Mouse (Mus musculus): ENCODE data around the gene Agpat2.

Gene Agpat2

DNA sequence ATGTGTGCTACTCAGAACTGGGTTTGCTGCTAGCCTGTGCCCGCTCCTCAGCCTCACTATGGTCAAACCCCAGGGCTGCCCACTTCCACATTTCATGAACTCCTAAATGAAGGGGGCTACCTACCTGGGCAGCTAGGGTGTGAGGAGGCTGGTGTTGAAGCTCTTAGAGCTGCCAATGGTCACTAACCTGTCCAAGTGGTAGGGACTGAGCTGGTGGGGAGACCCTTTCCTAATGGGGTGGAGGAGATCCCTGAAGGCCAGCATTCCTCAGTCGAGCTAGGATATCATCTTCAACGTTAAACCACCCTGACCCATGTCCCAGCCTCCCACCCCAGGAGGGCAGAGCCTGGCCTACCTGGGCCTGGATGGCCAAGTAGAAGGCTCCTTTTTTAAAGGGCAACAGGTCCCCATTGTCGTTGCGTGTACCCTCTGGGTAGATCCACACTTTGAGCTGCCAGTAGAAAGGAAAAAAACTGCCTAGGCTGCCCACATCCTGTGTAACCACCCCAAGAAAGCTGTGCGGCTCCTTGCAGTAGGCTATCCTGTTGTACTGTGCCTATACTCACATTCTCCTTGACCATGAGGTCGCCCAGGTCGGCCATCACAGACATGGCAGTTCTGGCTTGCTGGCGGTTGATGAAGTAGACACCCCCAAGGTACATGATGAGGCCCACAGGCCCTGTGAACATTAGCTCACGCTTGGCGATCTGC is 8.3 kb downstream of the Agpat2 start:
- no peak for DNase-seq (ENCODE audit: low read depth)

DNA sequence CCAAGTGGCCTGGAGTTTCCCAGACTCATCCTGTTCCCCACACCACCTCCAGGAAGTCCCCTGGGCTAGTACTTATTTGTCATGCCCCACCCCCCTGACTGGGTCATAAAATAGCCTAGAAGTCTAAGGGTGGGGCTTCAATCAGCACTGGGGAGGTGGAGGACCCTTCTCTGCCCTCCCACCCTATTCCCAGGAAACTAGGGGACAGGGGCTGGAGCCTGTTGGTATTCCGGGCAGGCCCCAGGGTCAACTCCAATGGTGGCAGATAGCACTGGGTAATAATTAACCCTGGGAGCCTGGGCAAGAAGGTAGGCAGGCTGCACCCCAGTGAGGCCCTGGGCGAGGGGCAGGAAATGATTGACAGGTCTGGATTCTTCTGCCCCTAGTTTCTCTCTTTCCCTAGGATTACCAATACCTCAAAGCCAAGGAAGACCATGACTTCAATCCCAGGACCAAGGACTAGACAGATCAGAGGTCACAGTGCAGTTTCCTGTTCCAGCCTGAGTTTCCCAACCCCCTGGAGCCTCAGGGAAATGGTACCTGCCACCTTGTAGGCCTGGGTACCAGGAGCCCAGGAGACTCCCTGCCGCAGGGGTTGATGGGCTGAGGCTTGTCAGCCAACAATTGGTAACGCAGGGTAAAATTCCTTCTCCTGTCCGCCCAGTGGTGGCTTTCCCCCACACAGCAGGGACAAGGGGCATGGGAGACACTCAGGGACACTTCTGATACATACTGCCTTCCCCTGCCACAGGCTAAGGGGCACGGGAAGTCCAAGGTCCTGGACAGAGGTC is 9.1 kb downstream of the Agpat2 start:
- DNase-seq (ENCODE audit: low read depth), result no peak

DNA sequence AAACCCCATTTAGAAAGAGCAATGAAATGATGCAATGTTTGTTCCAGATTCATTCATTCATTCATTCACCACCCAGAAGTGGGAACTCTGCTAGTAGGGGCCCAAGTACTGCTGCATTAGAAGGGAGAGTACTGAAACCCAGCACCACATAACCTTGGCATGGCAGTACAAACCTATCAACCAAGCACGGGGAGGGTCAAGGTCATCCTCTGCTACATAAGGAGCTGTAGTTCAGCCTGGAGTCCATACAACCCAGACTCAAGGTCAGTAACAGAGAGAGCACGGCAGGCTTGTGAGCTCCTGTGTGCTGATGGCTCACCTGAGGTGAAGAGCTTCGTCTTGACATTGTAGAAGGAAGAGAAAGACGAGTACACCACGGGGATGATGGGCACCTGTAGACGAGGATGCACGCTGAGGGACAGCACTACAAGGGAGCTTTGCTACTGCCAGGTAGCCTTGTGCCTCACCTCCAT is 9.7 kb downstream of the Agpat2 start:
- DNase-seq (ENCODE audit: low read depth), result no peak

DNA sequence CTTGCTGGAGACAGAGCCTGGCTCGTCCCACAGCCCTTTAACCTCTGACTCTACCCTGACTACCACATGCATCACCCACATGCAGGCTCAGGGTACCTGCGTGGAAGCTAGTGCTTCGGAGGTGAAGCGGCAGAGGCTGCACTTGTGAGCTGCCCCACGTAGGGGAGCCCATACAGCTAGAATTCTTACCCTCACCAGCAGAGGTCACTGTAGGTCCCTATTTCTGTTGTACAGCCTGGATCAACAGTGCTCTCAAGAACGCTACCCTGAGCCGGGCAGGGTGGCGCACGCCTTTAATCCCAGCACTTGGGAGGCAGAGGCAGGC is 10.2 kb downstream of the Agpat2 start:
- DNase-seq (ENCODE audit: low read depth), result peak; percentile 88

DNA sequence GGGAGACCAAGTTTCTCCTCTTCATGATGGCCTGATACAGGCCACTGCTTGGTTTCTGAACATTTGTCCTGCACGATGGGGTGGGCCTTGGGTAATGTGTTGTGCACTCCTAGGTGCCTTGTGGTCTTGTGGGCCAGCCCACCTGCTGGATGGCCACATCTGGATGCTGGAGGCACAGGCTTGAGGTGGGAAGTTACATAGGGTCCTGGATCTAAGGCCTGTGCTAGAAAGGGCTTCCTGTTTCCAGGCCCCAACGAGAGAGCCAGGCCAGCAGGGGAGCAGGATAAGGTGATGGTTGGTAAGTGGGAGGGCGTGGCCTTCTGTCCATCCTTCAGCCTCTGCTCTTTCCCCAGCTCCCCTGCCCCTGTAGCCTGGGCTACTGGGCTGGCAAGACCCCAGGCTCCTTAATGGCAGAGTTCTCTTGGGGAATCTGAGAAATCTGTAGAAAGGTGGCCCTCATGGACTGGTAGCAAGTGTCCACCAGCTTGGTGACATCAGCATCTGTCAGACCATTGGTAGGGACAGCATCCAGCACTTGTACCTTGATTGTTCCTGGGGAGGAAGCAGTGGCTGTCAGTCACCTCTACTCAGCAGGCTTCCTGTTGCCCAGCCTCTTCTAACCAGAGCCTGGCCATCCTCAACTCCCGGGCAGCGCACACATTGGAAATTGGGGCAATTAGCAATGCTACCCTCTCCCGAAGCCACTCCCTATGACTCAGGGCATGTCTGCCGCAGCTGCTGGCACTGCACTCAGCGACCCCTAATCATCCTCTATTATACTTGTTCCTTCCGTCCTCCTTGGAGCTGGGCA is 10.8 kb downstream of the Agpat2 start:
- no peak for DNase-seq (ENCODE audit: low read depth)

DNA sequence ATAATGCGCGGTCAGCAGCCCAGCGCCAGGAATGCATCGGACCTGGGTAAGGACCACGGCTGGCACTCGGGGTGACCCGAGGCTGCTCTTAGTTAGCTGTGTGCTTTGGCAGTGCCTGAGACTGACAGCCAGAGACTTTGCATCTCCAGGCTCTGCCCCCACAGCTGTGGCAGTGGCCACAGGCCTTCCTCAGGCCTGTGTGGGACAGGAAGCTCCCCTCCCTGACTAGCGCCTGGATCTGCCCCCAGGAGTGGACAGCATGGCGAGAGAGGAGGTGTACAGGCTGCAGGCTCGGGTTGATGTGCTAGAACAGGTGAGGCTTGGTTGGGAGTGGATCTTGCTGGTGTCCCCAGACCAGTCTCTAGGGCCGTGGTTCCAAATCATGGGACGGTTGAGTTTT is 12.8 kb downstream of the Agpat2 start:
- DNase-seq (ENCODE audit: low read depth), result no peak

DNA sequence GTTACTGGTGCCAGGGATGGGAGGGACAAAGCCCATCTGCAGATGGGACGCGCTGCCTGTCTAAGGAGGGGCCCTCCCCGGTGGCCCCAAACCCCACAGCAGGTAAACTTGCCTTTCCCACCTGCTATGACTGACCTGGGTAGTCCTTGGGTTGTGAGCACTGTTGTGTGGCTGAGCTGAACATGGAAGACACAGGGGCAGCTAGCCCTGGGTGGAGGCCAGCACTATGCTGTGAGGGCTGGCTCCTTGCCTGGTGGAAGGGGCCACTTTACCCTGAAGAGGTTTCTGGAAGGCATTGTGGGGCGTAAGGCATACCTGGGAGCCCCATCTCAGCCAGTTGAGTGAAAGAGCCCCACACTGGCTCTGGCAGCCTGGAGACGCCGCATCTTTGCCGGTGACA is 13.3 kb downstream of the Agpat2 start:
- no peak for DNase-seq (ENCODE audit: low read depth)

DNA sequence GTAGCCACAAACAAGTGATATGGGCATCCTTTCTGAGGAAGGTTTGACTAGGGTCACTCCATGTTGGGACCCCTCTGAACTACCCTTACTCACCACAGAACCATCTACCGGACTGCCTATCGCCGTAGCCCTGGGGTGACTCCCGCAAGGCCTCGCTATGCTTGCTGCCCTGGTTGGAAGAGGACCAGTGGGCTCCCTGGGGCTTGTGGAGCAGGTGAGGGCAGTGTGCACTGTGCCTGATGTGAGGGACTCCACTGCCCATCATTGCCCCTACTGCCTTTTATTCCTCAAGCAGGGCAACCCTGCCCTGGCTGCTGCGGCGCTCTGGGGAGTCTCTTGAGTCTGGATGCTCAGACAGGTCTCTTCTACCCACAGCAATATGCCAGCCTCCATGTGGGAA is 13.9 kb downstream of the Agpat2 start:
- DNase-seq (ENCODE audit: low read depth), result no peak

DNA sequence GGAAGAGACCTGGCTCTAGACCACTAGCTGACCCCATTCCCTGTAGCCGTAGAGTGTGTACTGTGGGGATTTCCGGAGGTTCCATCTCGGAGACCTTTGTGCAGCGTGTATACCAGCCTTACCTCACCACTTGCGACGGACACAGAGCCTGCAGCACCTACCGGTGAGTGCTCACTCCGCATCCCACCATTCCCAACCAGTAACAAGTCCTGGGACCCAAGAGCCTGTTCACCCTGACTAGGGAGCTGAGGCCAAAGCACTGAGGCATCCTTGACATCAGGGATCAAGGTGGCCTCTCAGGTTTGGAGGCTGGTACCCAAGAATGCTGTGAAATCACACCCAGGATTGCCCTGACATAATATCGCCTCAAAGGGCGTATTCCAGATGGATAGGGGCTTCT is 14.9 kb downstream of the Agpat2 start:
- no peak for DNase-seq (ENCODE audit: low read depth)

DNA sequence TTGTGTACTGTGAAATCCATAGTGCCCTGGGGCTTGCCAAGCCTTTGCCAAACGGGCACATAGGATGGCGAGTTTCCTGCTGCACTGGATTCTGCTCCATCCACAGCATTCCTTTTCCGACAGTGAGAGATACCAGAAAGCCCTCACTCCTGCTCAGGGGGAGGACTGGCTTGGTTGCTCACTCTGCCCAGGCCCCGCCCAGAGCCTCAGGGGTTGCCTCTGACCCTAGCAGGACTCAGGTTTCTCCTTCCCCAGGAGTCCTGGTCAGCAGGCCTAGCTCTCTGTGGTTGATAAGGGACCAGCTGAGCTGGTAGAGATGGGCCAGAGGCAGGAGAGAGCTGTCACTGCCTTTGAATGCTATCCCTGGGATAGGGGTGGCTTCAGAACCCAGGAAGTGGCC is 15.6 kb downstream of the Agpat2 start:
- no peak for DNase-seq (ENCODE audit: low read depth)

DNA sequence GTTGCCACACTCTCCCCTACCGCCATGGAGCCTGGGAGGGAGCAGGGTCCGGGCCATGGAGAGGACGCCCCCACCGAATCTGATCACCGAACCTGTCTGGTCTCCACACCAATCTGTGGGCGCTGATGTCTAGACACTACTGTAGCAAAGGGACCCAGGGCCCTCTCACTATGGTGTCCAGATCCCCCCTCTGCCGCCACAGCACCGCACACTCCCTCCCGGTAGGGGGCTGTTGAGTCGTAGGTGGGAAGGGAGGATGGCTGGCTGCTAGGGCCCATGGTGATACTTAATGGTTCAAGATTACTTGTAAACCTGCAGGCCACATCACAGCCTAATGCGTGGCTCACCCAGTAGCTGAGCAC is 17.2 kb downstream of the Agpat2 start:
- peak; percentile 43 for DNase-seq (ENCODE audit: low read depth)

DNA sequence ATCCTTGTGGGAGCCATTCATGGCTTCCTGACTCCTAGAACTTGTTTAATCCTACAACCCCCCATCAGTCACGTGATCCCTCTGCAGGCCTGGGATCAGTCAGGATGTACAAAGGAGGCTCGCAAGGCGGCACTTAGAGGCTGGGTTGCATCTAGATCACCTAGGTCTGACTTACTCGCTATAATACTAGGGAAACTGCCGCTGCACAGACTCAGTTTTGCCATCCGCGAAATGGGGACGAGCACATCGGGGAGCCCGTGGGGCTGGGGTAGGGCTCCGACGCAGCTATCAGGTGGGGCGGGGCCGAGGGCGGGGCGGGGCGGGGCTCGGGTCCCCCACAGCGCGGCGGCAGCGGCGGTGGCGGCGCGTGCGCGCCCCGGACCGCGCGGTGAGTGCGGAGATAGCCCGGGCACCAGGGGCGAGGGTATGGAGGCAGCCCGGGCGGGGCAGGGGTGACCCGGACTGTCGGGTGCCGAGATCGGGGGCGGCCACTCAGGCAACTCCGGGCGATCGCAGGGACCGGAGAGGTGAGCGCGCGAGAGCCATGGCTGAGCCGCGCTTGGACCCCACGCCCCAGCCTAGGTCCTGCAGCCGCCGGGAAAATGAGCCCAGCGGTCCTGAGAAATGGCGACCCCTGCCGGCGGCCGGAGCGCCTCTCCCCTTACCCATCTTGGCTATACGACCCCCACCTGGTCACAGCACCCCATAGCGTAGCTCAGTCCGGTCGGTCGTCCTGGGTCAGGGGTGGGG is 17.7 kb downstream of the Agpat2 start, which contains the start of gene Gm20532:
Gene Gm20532, plus strand, starts transcription at position 346 of the 750 bp plus-strand sequence.
- peak; percentile 71 for DNase-seq (ENCODE audit: low read depth)

DNA sequence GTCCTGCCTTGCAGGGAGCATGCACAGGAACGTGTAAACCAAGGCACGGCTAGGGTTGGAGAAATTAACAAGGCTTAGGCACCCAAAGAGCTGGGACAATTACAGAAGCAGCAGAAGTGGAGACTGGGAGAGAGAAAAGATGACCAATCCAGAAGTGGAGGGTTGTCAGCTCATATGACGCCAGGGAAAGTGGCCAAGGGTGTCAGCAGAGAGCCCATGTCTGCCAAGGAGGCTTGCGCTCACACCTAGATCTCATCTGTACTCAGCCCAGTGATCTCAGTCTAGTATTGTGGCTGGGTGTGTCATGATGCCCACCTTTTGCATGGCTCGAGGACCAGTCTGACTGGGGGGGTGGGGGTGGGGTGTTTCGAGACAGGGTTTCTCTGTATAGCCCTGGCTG is 18.5 kb downstream of the Agpat2 start:
- no peak for DNase-seq (ENCODE audit: low read depth)

DNA sequence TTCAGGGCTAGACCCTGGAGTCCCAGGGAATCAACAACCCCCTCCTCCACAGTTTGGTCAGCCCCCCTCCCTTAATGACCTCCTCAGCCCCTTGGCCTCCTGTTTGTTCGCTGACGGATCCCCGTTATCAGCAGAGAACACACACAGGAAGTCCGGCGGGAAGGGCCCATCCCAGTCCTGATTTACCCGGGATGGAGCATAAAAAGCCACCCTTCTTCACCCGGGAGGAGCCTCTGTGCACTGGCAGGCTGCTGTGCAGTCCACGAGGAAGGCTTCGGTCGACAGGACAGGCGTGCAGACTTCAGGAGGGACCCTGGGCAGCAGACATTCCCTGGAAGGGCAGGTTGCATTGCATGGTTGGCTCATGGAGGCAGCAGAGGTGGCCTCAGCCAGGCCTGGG is 20.6 kb downstream of the Agpat2 start:
- DNase-seq (ENCODE audit: low read depth), result no peak

DNA sequence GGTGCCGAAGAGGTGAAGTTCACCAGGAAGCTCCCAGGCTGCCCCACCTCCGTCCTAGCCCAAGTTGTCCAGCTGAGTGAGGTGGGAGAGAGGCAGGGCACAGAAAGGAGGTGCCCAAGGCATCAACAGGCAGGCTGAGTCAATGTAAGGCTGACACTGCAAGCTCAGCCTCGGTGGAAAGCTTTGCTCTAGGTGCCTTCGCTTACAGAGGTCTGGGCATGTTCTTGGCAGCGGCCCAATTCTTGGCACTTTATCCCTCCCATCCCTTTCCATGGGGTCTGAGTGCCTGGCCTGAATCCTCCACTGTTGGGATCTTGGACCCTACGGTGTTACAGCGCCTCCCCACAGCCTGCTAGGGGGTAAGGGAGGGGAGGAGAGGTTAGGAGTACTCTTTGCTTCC is 21.5 kb downstream of the Agpat2 start:
- DNase-seq (ENCODE audit: low read depth), result no peak

DNA sequence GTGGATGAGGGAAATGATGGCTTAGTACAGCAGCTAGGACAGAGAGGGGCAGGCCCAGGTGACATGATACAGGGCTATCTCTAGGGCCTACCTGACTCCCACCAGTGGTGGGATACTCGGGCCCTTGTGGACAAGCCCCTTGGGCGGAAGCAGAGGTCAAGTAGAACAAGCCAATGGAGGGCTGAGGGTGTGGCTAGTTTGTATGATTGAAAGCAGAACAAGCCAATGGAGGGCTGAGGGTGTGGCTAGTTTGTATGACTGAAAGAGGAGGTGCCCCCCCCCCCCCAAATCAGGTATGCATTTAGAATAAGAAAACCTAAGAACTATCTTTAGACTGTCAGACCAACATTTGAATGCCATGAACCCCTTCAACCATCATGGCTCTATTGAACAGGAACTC is 22.0 kb downstream of the Agpat2 start:
- DNase-seq (ENCODE audit: low read depth), result no peak

DNA sequence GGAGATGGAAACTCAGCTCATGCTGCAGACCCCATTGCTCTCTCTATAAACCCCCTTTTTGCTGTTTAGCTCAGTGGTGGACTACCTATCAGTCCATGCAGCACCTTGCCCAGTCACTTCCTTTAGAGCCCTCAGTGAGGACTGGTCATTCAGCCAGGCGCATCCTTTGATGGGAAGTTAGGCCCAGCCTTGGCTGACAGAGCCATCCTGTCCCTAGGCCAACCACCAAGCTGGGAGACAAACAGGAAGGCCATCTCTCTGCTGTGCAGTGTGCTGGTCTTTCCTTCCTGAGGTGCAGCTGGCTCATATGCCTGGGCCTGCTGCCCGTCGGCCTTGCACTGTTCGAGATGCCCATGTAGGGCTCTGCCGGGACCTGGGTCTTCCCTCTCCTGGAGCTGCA is 23.5 kb downstream of the Agpat2 start:
- no peak for DNase-seq (ENCODE audit: low read depth)

DNA sequence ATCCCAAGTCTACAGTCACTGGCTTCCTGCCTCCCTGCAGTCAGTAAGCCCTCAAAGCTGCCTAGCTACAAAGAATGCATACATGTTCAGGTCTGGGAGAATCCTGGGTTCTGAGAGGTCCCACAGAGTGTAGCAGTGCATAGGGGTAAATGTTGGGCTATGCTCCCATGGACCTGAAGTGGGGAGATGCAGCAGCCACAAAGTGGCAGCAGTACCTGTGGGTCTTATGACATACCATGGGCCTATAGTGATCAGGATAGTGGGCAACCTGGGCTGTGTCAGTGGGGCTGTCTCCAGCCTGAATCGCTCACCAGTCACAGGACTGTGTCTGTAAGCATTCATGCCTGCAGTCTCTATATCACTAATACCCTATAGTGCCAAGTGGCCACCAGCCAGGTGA is 24.5 kb downstream of the Agpat2 start, which contains the start of gene Egfl7:
Gene Egfl7, plus strand, starts transcription at position 301 of the 400 bp plus-strand sequence.
- no peak for DNase-seq (ENCODE audit: low read depth)

DNA sequence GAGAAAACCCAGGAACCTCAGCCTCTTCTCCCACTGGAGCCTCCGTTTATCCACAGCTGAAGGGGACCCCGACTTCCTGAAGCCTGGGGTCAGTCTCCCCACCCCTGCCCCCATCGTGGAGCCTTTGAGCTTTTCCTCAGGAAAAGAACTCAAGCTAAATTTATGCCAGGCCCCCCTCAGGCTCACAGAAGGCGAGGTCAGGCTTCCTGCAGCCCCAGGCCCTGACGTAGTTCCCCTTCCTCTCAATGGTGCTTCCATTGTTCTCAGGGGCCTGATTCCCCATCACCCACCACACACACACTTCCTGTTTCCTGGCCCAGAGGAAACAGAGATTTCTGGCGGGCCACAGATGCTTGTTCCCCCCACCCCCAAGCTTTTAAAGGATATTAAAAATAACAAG is 25.8 kb downstream of the Agpat2 start:
- DNase-seq (ENCODE audit: low read depth), result no peak

DNA sequence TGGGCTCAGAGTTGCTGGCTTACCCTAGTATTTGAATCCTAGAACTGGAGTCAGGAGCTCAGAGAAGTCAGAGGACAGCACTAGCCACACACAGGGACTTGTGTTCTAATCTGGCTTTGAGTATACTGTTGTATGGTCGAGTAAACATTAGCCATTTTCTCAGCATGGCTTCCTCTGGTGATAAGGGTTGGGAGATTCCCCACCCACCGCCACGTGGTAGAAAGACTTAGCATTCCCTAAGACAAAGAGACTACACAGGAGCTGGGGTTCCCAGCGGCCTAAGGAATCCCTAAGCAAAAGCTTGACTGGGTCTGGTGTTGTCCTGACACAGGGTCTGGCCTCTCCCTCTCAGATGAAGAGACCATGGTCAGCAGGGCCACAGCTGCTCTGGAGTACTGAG is 27.8 kb downstream of the Agpat2 start:
- no peak for DNase-seq (ENCODE audit: low read depth)

DNA sequence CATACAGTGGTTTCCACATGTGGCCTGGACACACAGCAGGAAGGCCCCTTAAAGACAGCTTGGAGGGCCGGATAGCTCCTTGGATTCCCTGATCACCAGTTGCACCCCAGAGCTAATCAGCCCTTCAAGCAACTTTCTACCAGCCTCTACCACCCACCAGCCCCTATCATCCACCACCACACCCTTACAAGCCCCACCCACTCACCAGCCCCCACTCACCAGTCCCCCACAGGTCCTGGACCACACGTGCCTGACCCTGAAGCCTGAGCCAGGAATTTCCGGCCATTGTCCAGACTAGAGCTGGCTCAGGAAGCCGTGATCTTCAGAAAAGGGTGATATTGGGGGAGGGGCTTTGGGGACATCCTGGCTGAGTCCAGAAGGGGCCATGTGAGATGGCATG is 28.4 kb downstream of the Agpat2 start:
- DNase-seq (ENCODE audit: low read depth), result no peak

DNA sequence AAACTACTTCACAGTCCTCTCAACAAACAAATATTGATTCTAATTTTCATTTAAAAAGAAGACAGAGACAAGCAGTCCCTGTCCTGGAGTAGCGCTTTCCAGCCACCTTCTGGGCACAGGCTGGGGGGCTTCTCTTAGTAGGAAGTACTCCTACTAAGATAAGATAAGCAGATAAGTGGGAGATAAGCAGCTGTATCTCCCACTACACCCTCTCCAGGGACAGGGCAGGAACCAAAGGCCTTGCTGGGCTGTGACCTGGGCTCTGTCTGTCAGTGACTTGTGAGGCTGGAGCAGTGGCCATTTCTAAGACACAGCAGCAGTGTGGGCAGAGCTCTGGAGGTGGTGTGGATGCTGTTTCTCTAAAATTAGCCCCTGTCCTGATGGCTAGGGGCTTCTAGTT is 28.8 kb downstream of the Agpat2 start:
- no peak for DNase-seq (ENCODE audit: low read depth)
